22 mouse cellular contexts compared by ENCODE assay signal in genomic region chr11:16886152-16886551, GRCm38 (mm10).
"Had no signal": no experiment of that assay in that cellular context is flagged by ENCODE, and none has a peak within 500 bp of the region (broad histone marks: within the 10 kb centered on the region; RNA-seq: fewer than 3 reads in every experiment).

No protein-coding gene starts in this region.

- H3K9me3 ChIP-seq: limb, embryonic 12.5 days; limb, embryonic 15.5 days; lung, embryonic 15.5 days; midbrain, embryonic 15.5 days; neural tube, embryonic 13.5 days; stomach, embryonic 15.5 days had no signal

- ATAC-seq: liver, postnatal 0 days; midbrain, embryonic 15.5 days had no signal

- H3K4me2 ChIP-seq: limb, embryonic 12.5 days; limb, embryonic 15.5 days; liver, embryonic 11.5 days; lung, embryonic 15.5 days; midbrain, embryonic 11.5 days; midbrain, embryonic 15.5 days; neural tube, embryonic 13.5 days; stomach, embryonic 15.5 days had no signal

- H3K4me3 ChIP-seq: layer of hippocampus, adult 2 months; left cerebral cortex, adult 2 months; limb, embryonic 12.5 days; limb, embryonic 15.5 days; lung, embryonic 15.5 days; midbrain, embryonic 15.5 days; myocyte; neural tube, embryonic 13.5 days; stomach, embryonic 15.5 days had no signal

- H3K27me3 ChIP-seq: limb, embryonic 12.5 days; limb, embryonic 15.5 days; lung, embryonic 15.5 days; midbrain, embryonic 15.5 days; neural tube, embryonic 13.5 days; stomach, embryonic 15.5 days had no signal

- H3K9ac ChIP-seq: limb, embryonic 12.5 days; limb, embryonic 15.5 days; liver, embryonic 14.5 days; liver, postnatal 0 days; lung, embryonic 15.5 days; midbrain, embryonic 15.5 days; neural tube, embryonic 13.5 days; stomach, embryonic 15.5 days had no signal

- DNase-seq: kidney, postnatal 25 days; layer of hippocampus, adult 9-11 months; liver, postnatal 0 days; lung, postnatal 10 days; lung, postnatal 4 days; retina, postnatal 1 day; right cerebral cortex, postnatal 25 days; spleen, adult 18-20 months; thymus, postnatal 25 days had no signal

- H3K36me3 ChIP-seq: limb, embryonic 12.5 days; lung, embryonic 15.5 days; midbrain, embryonic 15.5 days; neural tube, embryonic 13.5 days; stomach, embryonic 15.5 days had no signal

- H3K27ac ChIP-seq: kidney, postnatal 0 days; layer of hippocampus, adult 2 months; left cerebral cortex, adult 2 months; limb, embryonic 12.5 days; limb, embryonic 15.5 days; liver, embryonic 14.5 days; lung, embryonic 15.5 days; midbrain, embryonic 15.5 days; neural tube, embryonic 13.5 days; stomach, embryonic 15.5 days had no signal

- H3K4me1 ChIP-seq: limb, embryonic 12.5 days; limb, embryonic 15.5 days; lung, embryonic 15.5 days; midbrain, embryonic 15.5 days; neural tube, embryonic 13.5 days; stomach, embryonic 15.5 days had no signal
